Mouse (Mus musculus) heart, postnatal 0 days (tissue): ENCODE measurements around the gene Dop1b.

Source experiments
- CTCF ChIP-seq: IDR thresholded peaks from 2 replicates; pipeline ENCODE4 v1.5.1; 2016; ENCODE audit warnings: antibody characterized with exemption, control low read depth, low read depth
- EP300 ChIP-seq: IDR thresholded peaks from 2 replicates; pipeline ENCODE4 v1.6.1; 2016; ENCODE audit warnings: antibody characterized with exemption, low read depth

GRCm38 (mm10) chr16:93729801-93730721 lies 18.4 kb downstream of the Dop1b start:
- TF ChIP-seq CTCF (no peak), EP300 (no peak)
